Mouse (Mus musculus) embryonic facial prominence, embryonic 13.5 days (tissue): ENCODE measurements around the gene Cd300lf. TPM values are rescaled to one million over a fixed set of nuclear protein-coding genes. Genes with fewer than 3 reads are reported as not detected.

ENCODE experiments used
- ATAC-seq: fragments of 200-750 bp; cut with Nextera tagmentation; 2 replicates; pipeline ENCODE4 v1.8.0; 2017; ENCODE audit warnings: low read depth; ENCODE audit not compliant: insufficient number of reproducible peaks, insufficient read depth, low FRiP score, low TSS enrichment
- H3K27ac ChIP-seq: fragments of 300-500 bp; sonication (generic); 2 replicates; pipeline ENCODE4 v1.5.1; 2015; ENCODE audit warnings: moderate library complexity, mild to moderate bottlenecking, inconsistent platforms
- H3K27me3 ChIP-seq: fragments of 300-500 bp; sonication (generic); 2 replicates; pipeline ENCODE4 v1.6.1; 2015; ENCODE audit warnings: mild to moderate bottlenecking, inconsistent platforms
- H3K36me3 ChIP-seq: fragments of 300-500 bp; sonication (generic); 2 replicates; pipeline ENCODE4 v1.6.1; 2015; ENCODE audit warnings: mild to moderate bottlenecking, inconsistent platforms
- H3K4me1 ChIP-seq: fragments of 300-500 bp; sonication (generic); 2 replicates; pipeline ENCODE4 v1.6.1; 2015; ENCODE audit warnings: inconsistent platforms
- H3K4me2 ChIP-seq: fragments of 300-500 bp; sonication (generic); 2 replicates; pipeline ENCODE4 v1.6.1; 2015; ENCODE audit warnings: moderate library complexity, mild to moderate bottlenecking, inconsistent platforms
- H3K4me3 ChIP-seq: fragments of 300-500 bp; sonication (generic); 2 replicates; pipeline ENCODE4 v1.5.1; 2015; ENCODE audit warnings: mild to moderate bottlenecking, inconsistent platforms
- H3K9ac ChIP-seq: fragments of 300-500 bp; sonication (generic); 2 replicates; pipeline ENCODE4 v1.6.1; 2015; ENCODE audit warnings: mild to moderate bottlenecking, inconsistent platforms
- H3K9me3 ChIP-seq: fragments of 300-500 bp; sonication (generic); 2 replicates; pipeline ENCODE4 v1.6.1; 2016; ENCODE audit warnings: inconsistent platforms
- WGBS: fragments of 180-500 bp; shearing (Covaris S2); methylation state at CpG from one replicate; pipeline ENCODE4 v1.1.7; 2015; ENCODE audit warnings: mixed read lengths; 5-methylcytosine and 5-hydroxymethylcytosine counted together
- polyA plus RNA-seq: library from polyadenylated mRNA; unstranded; fragments of >200 nt; fragmentation: Nextera tagmentation; extraction: Ambion mirVana; gene quantifications from 2 replicates; pipeline ENCODE4 v1.2.1, GENCODE M21; 2015

The Cd300lf gene
- polyA plus RNA-seq, 1 experiment from 2014 or later = 0.38 TPM

DNA sequence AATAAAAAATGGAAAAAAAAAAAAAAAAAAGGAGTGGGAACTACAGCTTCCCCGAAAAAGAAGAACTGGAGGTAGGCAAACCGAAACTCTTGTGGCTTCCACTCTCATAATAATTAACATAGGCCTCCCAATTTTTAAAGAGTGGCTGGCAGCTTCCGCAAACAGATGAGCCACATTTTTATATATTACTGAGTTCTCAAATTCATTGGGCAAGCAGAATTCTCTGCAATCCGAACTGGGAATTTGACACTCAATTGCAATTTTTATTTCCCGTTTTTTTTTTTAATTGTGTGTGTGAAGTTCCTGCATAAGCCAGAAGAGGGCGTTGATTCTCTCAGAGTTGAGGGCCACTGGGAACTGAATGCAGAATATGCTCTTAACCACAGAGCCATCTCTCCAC lies 67.0 kb downstream of the Cd300lf start:
- Histone ChIP-seq H3K4me1 (peaks cover 8% of the 10 kb centered on the region), H3K4me2 (no peak overlapping the region), H3K4me3 (no peak overlapping the region), H3K9ac (no peak overlapping the region), H3K27ac (no peak overlapping the region), H3K36me3 (no peaks in the 10 kb centered on the region), H3K27me3 (peaks cover 13% of the 10 kb centered on the region; the same call in 1 of the 2 replicates), H3K9me3 (no peaks in the 10 kb centered on the region)
- ATAC-seq = no peak
- WGBS = 64% methylated on average over 6 of the region's 6 CpGs

Other genes with a start within 250 kb of the Cd300lf start
- 1.0 and 2.3 TPM in 2 replicates for gene Cd300a, start 244.0 kb downstream of the Cd300lf start, polyA plus RNA-seq
- gene Cd300lb, start 199.6 kb downstream of the Cd300lf start, polyA plus RNA-seq = 0.15 and 0.32 TPM in 2 replicates
- not detected in 2 replicates for gene Cd300c, start 164.8 kb downstream of the Cd300lf start, polyA plus RNA-seq
- gene Cd300ld, start 144.1 kb downstream of the Cd300lf start, polyA plus RNA-seq = 0.07 TPM in 1 of 2 replicates, not detected in the other
- 1.4 and 2.1 TPM in 2 replicates for gene Cd300c2, start 132.1 kb downstream of the Cd300lf start, polyA plus RNA-seq
- gene Cd300ld2, start 117.8 kb downstream of the Cd300lf start, polyA plus RNA-seq = not detected in 2 replicates
- gene Cd300ld4, start 107.0 kb downstream of the Cd300lf start, polyA plus RNA-seq = not detected in 2 replicates
- not detected in 2 replicates for gene Cd300ld5, start 96.2 kb downstream of the Cd300lf start, polyA plus RNA-seq
- not detected in 2 replicates for gene Cd300ld3, start 85.6 kb downstream of the Cd300lf start, polyA plus RNA-seq
- gene Cd300e, start 71.8 kb downstream of the Cd300lf start, polyA plus RNA-seq = not detected in 2 replicates
- 0.89 and 0.98 TPM in 2 replicates for gene Rab37, start 42.6 kb downstream of the Cd300lf start, polyA plus RNA-seq
- 28.3 and 36.0 TPM in 2 replicates for gene Slc9a3r1, start 29.3 kb upstream of the Cd300lf start, polyA plus RNA-seq
- gene Tmem104, start 53.5 kb upstream of the Cd300lf start, polyA plus RNA-seq = 11.9 and 13.9 TPM in 2 replicates
- 21.2 and 23.9 TPM in 2 replicates for gene Nat9, start 53.9 kb upstream of the Cd300lf start, polyA plus RNA-seq
- gene Grin2c, start 133.3 kb upstream of the Cd300lf start, polyA plus RNA-seq = not detected in 2 replicates
- gene Fdxr, start 143.1 kb upstream of the Cd300lf start, polyA plus RNA-seq = 14.5 and 15.3 TPM in 2 replicates
- gene Fads6, start 163.7 kb upstream of the Cd300lf start, polyA plus RNA-seq = 0.31 and 0.43 TPM in 2 replicates
- gene Otop2, start 173.2 kb upstream of the Cd300lf start, polyA plus RNA-seq = 0.20 TPM in 1 of 2 replicates, not detected in the other
- not detected in 2 replicates for gene Ush1g, start 188.0 kb upstream of the Cd300lf start, polyA plus RNA-seq
- gene Otop3, start 200.7 kb upstream of the Cd300lf start, polyA plus RNA-seq = 0.14 TPM in 1 of 2 replicates, not detected in the other
- 4.0 and 6.2 TPM in 2 replicates for gene Hid1, start 233.8 kb upstream of the Cd300lf start, polyA plus RNA-seq
- 12.3 and 14.1 TPM in 2 replicates for gene Cdr2l, start 247.9 kb upstream of the Cd300lf start, polyA plus RNA-seq